Mouse (Mus musculus): ENCODE results near the gene Stk39. TPM values are rescaled to one million over a fixed set of nuclear protein-coding genes. Genes with fewer than 3 reads are reported as not detected.

The Stk39 gene
- polyA plus RNA-seq, 1 experiment from 2014 or later, result 30.2 TPM

GRCm38 (mm10) chr2:68283021-68283548 lies 189.0 kb downstream of the Stk39 start:
- H3K4me1 ChIP-seq, result no peaks in the 10 kb centered on the region
- no peak overlapping the region for H3K27ac ChIP-seq
- H3K9me3 ChIP-seq, result peaks cover 4% of the 10 kb centered on the region; the same call in 1 of the 2 replicates
- H3K4me3 ChIP-seq, result no peak overlapping the region
- H3K27me3 ChIP-seq (ENCODE audit: poor library complexity, severe bottlenecking), result no peaks in the 10 kb centered on the region
- peaks cover 31% of the 10 kb centered on the region for H3K36me3 ChIP-seq (replicated peaks)
- DNase-seq (ENCODE audit: extremely low spot score, low spot score), result no peak
- WGBS, result 94% methylated on average over 6 of the region's 6 CpGs

GRCm38 (mm10) chr2:68281575-68281974 lies 190.5 kb downstream of the Stk39 start:
- Histone ChIP-seq H3K27ac (no peak overlapping the region), H3K36me3 (replicated peaks) (peaks cover 31% of the 10 kb centered on the region), H3K9me3 (peaks cover 4% of the 10 kb centered on the region; the same call in 1 of the 2 replicates), H3K4me1 (no peaks in the 10 kb centered on the region), H3K4me3 (no peak overlapping the region), H3K27me3 (ENCODE audit: poor library complexity, severe bottlenecking) (no peaks in the 10 kb centered on the region)
- no peak for DNase-seq (ENCODE audit: extremely low spot score, low spot score)
- WGBS, result 94% methylated on average over 3 of the region's 3 CpGs

GRCm38 (mm10) chr2:68271301-68271700 lies 200.8 kb downstream of the Stk39 start:
- H3K9me3 ChIP-seq, result no peaks in the 10 kb centered on the region
- H3K27ac ChIP-seq, result no peak overlapping the region
- WGBS, result 85% methylated on average over 4 of the region's 4 CpGs

DNA sequence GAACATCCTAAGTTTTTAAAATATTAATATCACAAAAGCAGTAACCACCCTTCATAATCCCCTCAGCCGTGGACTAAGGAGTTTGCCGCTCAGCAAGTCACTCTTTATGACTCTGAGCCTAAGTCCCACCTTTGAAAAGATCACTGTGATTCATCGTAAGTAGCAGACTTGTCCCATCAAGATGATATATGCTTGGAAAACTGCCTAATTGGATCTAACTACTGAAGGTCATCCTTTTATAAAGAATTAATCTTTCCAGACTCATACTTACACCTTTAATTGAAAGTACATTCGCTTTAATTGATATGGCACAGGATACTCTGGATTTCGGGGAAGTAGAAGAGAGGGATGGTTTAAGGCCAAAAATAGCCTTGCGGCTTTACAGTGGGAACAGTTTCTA lies 201.2 kb downstream of the Stk39 start:
- no peak overlapping the region for H3K4me3 ChIP-seq
- peak; percentile 1 for DNase-seq (ENCODE audit: extremely low spot score, low spot score)
- no peaks in the 10 kb centered on the region for H3K9me3 ChIP-seq
- H3K27me3 ChIP-seq (ENCODE audit: poor library complexity, severe bottlenecking), result no peaks in the 10 kb centered on the region
- H3K36me3 ChIP-seq (replicated peaks), result peaks cover 28% of the 10 kb centered on the region
- no peak overlapping the region for H3K27ac ChIP-seq
- 92% methylated on average over 6 of the region's 6 CpGs for WGBS
- H3K4me1 ChIP-seq, result no peaks in the 10 kb centered on the region

More at GRCm38 (mm10) chr2:68271301-68271700, 200.8 kb downstream of the Stk39 start:
- Histone ChIP-seq H3K4me3 (no peak overlapping the region), H3K27me3 (ENCODE audit: poor library complexity, severe bottlenecking) (no peaks in the 10 kb centered on the region), H3K36me3 (replicated peaks) (peaks cover 28% of the 10 kb centered on the region), H3K4me1 (no peaks in the 10 kb centered on the region)
- DNase-seq (ENCODE audit: extremely low spot score, low spot score), result no peak

DNA sequence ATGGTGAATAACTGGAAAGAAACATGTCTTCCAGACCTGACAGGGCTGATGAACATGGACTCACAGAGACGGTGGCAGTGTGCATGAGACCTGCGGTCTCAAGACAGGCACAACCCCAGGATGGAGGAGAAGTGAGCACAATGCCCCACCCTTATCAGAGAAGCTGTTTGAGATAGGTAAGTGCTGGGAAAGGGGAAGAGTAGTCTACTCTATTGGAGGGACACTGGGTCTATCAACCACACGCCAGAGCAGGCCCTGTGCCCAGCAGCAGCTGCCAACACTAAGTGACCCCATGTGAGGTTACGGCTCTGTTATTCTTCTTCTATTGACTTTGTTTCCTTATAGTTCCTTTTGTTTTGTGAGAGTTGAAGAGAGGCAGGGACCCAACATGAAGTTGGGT lies 202.4 kb downstream of the Stk39 start:
- WGBS, result 97% methylated on average over 4 of the region's 4 CpGs
- Histone ChIP-seq H3K4me1 (no peaks in the 10 kb centered on the region), H3K27me3 (ENCODE audit: poor library complexity, severe bottlenecking) (no peaks in the 10 kb centered on the region), H3K36me3 (replicated peaks) (peaks cover 24% of the 10 kb centered on the region), H3K4me3 (no peak overlapping the region), H3K27ac (no peak overlapping the region), H3K9me3 (no peaks in the 10 kb centered on the region)
- peak; percentile 8 for DNase-seq (ENCODE audit: extremely low spot score, low spot score)

DNA sequence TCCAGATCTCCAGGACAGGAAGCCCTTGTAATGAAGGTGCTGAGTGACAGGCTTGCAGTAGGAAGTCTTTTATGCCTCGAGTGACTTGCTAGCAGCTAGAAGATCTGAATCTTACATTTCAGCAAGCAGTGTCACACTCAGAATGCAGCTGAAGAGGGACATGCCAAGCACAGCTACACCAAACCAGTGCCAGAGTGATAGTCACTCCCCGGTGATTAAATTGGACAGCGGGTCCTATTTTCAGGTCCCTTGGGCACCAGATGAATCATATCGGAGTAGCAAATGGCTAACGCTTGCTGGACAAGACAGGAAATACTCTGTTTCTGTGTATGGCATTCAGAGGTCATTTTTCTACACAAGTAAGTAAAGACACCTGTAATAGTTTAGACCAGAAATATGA lies 207.2 kb downstream of the Stk39 start:
- 89% methylated on average over 5 of the region's 5 CpGs for WGBS
- Histone ChIP-seq H3K27ac (no peak overlapping the region), H3K4me1 (no peaks in the 10 kb centered on the region), H3K36me3 (replicated peaks) (peaks cover 23% of the 10 kb centered on the region; the same call in 1 of the 2 replicates), H3K27me3 (ENCODE audit: poor library complexity, severe bottlenecking) (no peaks in the 10 kb centered on the region), H3K9me3 (no peaks in the 10 kb centered on the region), H3K4me3 (no peak overlapping the region)
- peak; percentile 9 for DNase-seq (ENCODE audit: extremely low spot score, low spot score)

- no peaks in the 10 kb centered on the region for H3K9me3 ChIP-seq
- no peaks in the 10 kb centered on the region for H3K27me3 ChIP-seq (ENCODE audit: poor library complexity, severe bottlenecking)
- no peak overlapping the region for H3K4me3 ChIP-seq
- 91% methylated on average over 2 of the region's 2 CpGs for WGBS
- no peak for DNase-seq (ENCODE audit: extremely low spot score, low spot score)
- H3K4me1 ChIP-seq, result peaks cover 7% of the 10 kb centered on the region; the same call in 1 of the 2 replicates
- H3K36me3 ChIP-seq (replicated peaks), result peaks cover 33% of the 10 kb centered on the region
- H3K27ac ChIP-seq, result no peak overlapping the region
These were observed 211.2 kb downstream of the Stk39 start for GRCm38 (mm10) chr2:68260911-68261310.

DNA sequence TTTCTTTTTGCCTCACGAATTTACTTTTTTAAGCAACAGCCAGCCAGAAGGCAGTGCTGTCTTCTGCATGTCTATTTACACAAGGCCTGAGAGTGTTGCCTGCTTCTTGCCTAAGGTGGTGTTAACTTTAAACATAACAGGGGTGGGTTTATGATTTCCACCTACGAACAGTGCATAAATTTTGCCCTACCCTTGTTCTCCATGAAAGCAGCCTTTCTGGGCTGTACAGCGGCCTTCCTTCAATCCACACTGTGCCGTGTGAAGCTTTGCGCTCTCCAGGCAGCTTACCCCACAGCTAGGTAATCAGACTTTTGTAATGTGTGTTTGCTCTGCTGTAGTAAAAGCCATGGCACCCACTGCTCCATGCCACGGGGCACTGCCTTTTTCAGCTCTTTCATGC lies 214.5 kb downstream of the Stk39 start:
- H3K9me3 ChIP-seq, result no peaks in the 10 kb centered on the region

GRCm38 (mm10) chr2:68256472-68256871 lies 215.6 kb downstream of the Stk39 start:
- Histone ChIP-seq H3K9me3 (no peaks in the 10 kb centered on the region), H3K4me1 (peaks cover 19% of the 10 kb centered on the region), H3K27me3 (ENCODE audit: poor library complexity, severe bottlenecking) (no peaks in the 10 kb centered on the region), H3K4me3 (no peak overlapping the region), H3K27ac (no peak overlapping the region), H3K36me3 (replicated peaks) (peaks cover 17% of the 10 kb centered on the region)
- 92% methylated on average over 8 of the region's 8 CpGs for WGBS
- no peak for DNase-seq (ENCODE audit: extremely low spot score, low spot score)

More for the DNA sequence above, 214.5 kb downstream of the Stk39 start:
- H3K4me3 ChIP-seq, result no peak overlapping the region
- H3K27me3 ChIP-seq (ENCODE audit: poor library complexity, severe bottlenecking), result no peaks in the 10 kb centered on the region
- H3K36me3 ChIP-seq (replicated peaks), result peaks cover 23% of the 10 kb centered on the region
- DNase-seq (ENCODE audit: extremely low spot score, low spot score), result no peak
- H3K27ac ChIP-seq, result no peak overlapping the region
- peaks cover 8% of the 10 kb centered on the region for H3K4me1 ChIP-seq
- 85% methylated on average over 6 of the region's 6 CpGs for WGBS

DNA sequence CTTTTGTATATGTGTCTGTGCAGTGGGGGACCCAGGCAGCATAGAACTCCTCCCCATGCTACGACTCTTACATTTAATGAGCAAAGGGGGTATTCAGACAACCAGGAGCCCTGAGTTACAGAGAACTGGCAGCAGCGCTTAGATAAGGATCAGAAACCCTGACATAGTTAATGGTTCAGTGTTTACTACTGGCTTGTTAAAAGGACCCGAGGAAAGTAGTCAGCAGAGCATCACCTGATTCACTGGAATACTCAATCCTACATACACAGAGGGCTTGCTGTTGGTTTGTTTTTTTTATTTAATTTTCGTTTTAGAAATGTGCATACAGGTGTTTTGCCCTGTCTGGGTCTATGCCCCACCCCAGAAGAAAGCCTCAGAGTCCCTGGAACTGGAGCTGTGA lies 217.3 kb downstream of the Stk39 start:
- Histone ChIP-seq H3K27me3 (ENCODE audit: poor library complexity, severe bottlenecking) (no peaks in the 10 kb centered on the region), H3K4me3 (no peak overlapping the region), H3K9me3 (no peaks in the 10 kb centered on the region), H3K27ac (no peak overlapping the region), H3K4me1 (peaks cover 34% of the 10 kb centered on the region), H3K36me3 (replicated peaks) (peaks cover 21% of the 10 kb centered on the region)
- DNase-seq (ENCODE audit: extremely low spot score, low spot score), result no peak
- WGBS, result 82% methylated on average over 4 of the region's 4 CpGs

GRCm38 (mm10) chr2:68253222-68253621 lies 218.8 kb downstream of the Stk39 start:
- no peak overlapping the region for H3K27ac ChIP-seq
- H3K36me3 ChIP-seq (replicated peaks), result peaks cover 23% of the 10 kb centered on the region
- 90% methylated on average over 2 of the region's 2 CpGs for WGBS
- DNase-seq (ENCODE audit: extremely low spot score, low spot score), result no peak
- H3K4me1 ChIP-seq, result peaks cover 36% of the 10 kb centered on the region
- H3K4me3 ChIP-seq, result no peak overlapping the region
- H3K9me3 ChIP-seq, result no peaks in the 10 kb centered on the region
- no peaks in the 10 kb centered on the region for H3K27me3 ChIP-seq (ENCODE audit: poor library complexity, severe bottlenecking)

DNA sequence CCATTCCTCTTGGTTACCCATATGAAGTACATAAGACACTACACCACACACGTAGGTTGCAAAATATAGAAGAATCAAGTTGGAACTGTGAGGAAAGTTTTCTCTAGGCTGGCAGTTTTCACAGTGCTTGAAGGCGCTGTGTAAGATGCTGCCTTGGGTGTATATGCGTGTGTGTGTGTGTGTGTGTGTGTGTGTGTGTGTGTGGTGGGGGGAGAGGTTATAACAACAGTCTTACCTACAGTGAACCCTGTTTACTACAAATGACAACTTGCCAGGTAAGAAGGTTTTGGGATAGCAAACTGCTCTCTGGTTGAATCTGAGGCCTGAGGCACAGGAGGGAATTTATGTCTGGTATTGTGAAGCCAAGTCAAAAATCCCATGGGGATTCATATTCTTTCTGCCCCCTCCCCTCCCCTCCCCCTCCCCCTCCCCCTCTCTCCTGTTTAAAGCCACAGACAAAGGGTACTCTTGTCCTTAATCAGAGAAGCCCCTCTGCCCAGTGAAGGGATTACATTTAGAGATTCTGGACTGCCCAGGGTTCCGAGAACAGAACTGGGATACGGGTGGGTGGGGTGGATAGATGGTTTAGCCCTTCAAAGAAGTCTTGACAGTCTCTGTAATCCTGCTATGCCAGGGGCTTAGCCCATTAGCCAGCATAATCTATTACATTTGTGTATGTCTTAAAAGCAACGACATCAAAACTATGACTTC lies 219.9 kb downstream of the Stk39 start:
- no peak for DNase-seq (ENCODE audit: extremely low spot score, low spot score)
- H3K9me3 ChIP-seq, result no peaks in the 10 kb centered on the region
- WGBS, result 64% methylated on average over 6 of the region's 6 CpGs
- peaks cover 31% of the 10 kb centered on the region for H3K36me3 ChIP-seq (replicated peaks)
- 0 out of 2 replicates have a peak overlapping the region, but pooled peaks have one; percentile 30 for H3K27ac ChIP-seq
- H3K4me1 ChIP-seq, result peaks cover 32% of the 10 kb centered on the region
- no peak overlapping the region for H3K4me3 ChIP-seq
- no peaks in the 10 kb centered on the region for H3K27me3 ChIP-seq (ENCODE audit: poor library complexity, severe bottlenecking)

DNA sequence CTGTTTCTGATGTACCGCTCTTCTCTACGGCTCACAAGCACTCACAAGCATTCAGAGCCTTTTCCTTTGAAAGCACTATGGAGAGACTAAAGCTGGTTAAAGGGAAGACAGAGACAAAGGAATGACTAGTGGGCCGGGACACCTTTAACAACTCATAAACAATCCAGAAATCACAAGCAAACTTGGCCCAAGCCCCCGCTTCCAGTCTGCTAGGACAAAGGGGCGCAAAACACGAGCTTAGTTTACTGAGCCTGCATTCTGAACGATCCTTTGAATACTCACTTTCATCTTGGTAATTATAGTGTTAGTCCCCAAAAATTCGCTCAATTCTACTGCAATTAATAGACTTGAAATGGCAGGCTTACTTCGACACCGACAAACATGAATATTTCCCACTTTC lies 221.2 kb downstream of the Stk39 start:
- 76% methylated on average over 10 of the region's 10 CpGs for WGBS
- 0 out of 2 replicates have a peak overlapping the region, but pooled peaks have one; percentile 25 for H3K27ac ChIP-seq
- no peaks in the 10 kb centered on the region for H3K27me3 ChIP-seq (ENCODE audit: poor library complexity, severe bottlenecking)
- no peak for DNase-seq (ENCODE audit: extremely low spot score, low spot score)
- H3K4me1 ChIP-seq, result peaks cover 36% of the 10 kb centered on the region
- no peak overlapping the region for H3K4me3 ChIP-seq
- H3K36me3 ChIP-seq (replicated peaks), result peaks cover 29% of the 10 kb centered on the region
- no peaks in the 10 kb centered on the region for H3K9me3 ChIP-seq

Measured in forebrain, embryonic 10.5 days (tissue).